ENCODE assay signal across 14 mouse cellular contexts in genomic region chr6:86059151-86059853, GRCm38 (mm10). TPM values are rescaled to one million over a fixed set of nuclear protein-coding genes. Genes with fewer than 3 reads are reported as not detected.
DNase-seq lines count a peak whose midpoint lies in the region; ATAC-seq and TF ChIP-seq lines count a peak whose summit lies in the region.
"Had no signal": no experiment of that assay in that cellular context is flagged by ENCODE, and none has a peak within 500 bp of the region (broad histone marks: within the 10 kb centered on the region; RNA-seq: fewer than 3 reads in every experiment).

No protein-coding gene starts in this region.

- TF ChIP-seq CTCF in left cerebral cortex, adult 2 months (IDR thresholded peaks at IDR 0.05) = no peak
- no peak for TF ChIP-seq CTCF in gastrocnemius, adult 2 months (IDR thresholded peaks at IDR 0.05)

- H3K4me2 ChIP-seq in forebrain, embryonic 14.5 days (ENCODE audit: low read length) = peak overlapping the region; percentile 26
- H3K4me2 ChIP-seq in liver, embryonic 11.5 days = no peak overlapping the region
- H3K4me2 ChIP-seq: heart, embryonic 15.5 days had no signal

- no peaks in the 10 kb centered on the region for H3K27me3 ChIP-seq in forebrain, embryonic 14.5 days (replicated peaks; ENCODE audit: control insufficient read depth, insufficient read depth, low read length)
- no peaks in the 10 kb centered on the region for H3K27me3 ChIP-seq in midbrain, embryonic 10.5 days (ENCODE audit: low read depth, poor library complexity, severe bottlenecking)
- H3K27me3 ChIP-seq in liver, embryonic 11.5 days (replicated peaks; ENCODE audit: control insufficient read depth, insufficient read depth, low read length) = 0 out of 2 replicates have a peak, but pooled peaks cover 2% of the 10 kb centered on the region
- H3K27me3 ChIP-seq: heart, embryonic 15.5 days had no signal

- ATAC-seq in forebrain, embryonic 14.5 days = peak; percentile 79
- no peak for ATAC-seq in liver, embryonic 11.5 days (replicated peaks; ENCODE audit: low FRiP score)

- no peaks in the 10 kb centered on the region for H3K9me3 ChIP-seq in forebrain, embryonic 14.5 days (replicated peaks; ENCODE audit: control insufficient read depth, low read length)
- H3K9me3 ChIP-seq in midbrain, embryonic 10.5 days (replicated peaks) = no peaks in the 10 kb centered on the region
- H3K9me3 ChIP-seq in liver, embryonic 11.5 days (ENCODE audit: control insufficient read depth, low read length) = no peaks in the 10 kb centered on the region
- H3K9me3 ChIP-seq: heart, embryonic 15.5 days had no signal

- DNase-seq in left cerebral cortex, adult 2 months (ENCODE audit: extremely low spot score in 1 of 2, low spot score in 2 of 2) = peak in 1 of 2 experiments; percentile 39
- no peak for DNase-seq in left cerebral cortex, adult 18-20 months (ENCODE audit: low spot score in 2 of 2)
- peak; percentile 70 for DNase-seq in forebrain, embryonic 14.5 days (ENCODE audit: low spot score)
- peak; percentile 70 for DNase-seq in midbrain, embryonic 10.5 days (ENCODE audit: low spot score)
- DNase-seq in retina, postnatal 1 day = peak; percentile 85
- DNase-seq in gastrocnemius, adult 2 months = no peak
- no peak for DNase-seq in lung, postnatal 36 days
- DNase-seq in liver, embryonic 11.5 days (ENCODE audit: low spot score) = no peak
- DNase-seq: kidney, adult 9 months; thymus, postnatal 25 days had no signal

- no peaks in the 10 kb centered on the region for H3K36me3 ChIP-seq in forebrain, embryonic 14.5 days (ENCODE audit: control insufficient read depth, insufficient read depth, low read length)
- H3K36me3 ChIP-seq in midbrain, embryonic 10.5 days = no peaks in the 10 kb centered on the region
- H3K36me3 ChIP-seq in liver, embryonic 11.5 days (ENCODE audit: control insufficient read depth, insufficient read depth, low read length) = no peaks in the 10 kb centered on the region
- H3K36me3 ChIP-seq: heart, embryonic 15.5 days had no signal

- peaks cover 51% of the 10 kb centered on the region for H3K4me1 ChIP-seq in forebrain, embryonic 14.5 days (ENCODE audit: control insufficient read depth, insufficient read depth, low read length)
- peaks cover 74% of the 10 kb centered on the region for H3K4me1 ChIP-seq in midbrain, embryonic 10.5 days
- no peaks in the 10 kb centered on the region for H3K4me1 ChIP-seq in liver, embryonic 11.5 days (replicated peaks; ENCODE audit: control insufficient read depth, insufficient read depth, low read length)

- 21% methylated on average over 7 of the region's 7 CpGs for WGBS in forebrain, embryonic 14.5 days
- WGBS in midbrain, embryonic 10.5 days = 29% methylated on average over 7 of the region's 7 CpGs
- 28% methylated on average over 7 of the region's 7 CpGs for WGBS in liver, embryonic 11.5 days

- peak overlapping the region; percentile 9; the same call in 1 of the 2 replicates for H3K9ac ChIP-seq in forebrain, embryonic 14.5 days (ENCODE audit: low read length)
- H3K9ac ChIP-seq in liver, embryonic 11.5 days (ENCODE audit: low read depth, low read length) = no peak overlapping the region
- H3K9ac ChIP-seq: heart, embryonic 15.5 days; liver, embryonic 14.5 days had no signal

- no peak overlapping the region for H3K4me3 ChIP-seq in left cerebral cortex, adult 2 months
- H3K4me3 ChIP-seq in forebrain, embryonic 14.5 days (ENCODE audit: low read depth, low read length) = no peak overlapping the region
- H3K4me3 ChIP-seq in midbrain, embryonic 10.5 days = peak overlapping the region; percentile 22; the same call in 1 of the 2 replicates
- no peak overlapping the region for H3K4me3 ChIP-seq in gastrocnemius, adult 2 months
- no peak overlapping the region for H3K4me3 ChIP-seq in liver, embryonic 11.5 days (ENCODE audit: low read depth, low read length)
- H3K4me3 ChIP-seq: heart, embryonic 15.5 days had no signal

- peak overlapping the region; percentile 71 for H3K27ac ChIP-seq in left cerebral cortex, adult 2 months
- H3K27ac ChIP-seq in forebrain, embryonic 14.5 days (ENCODE audit: low read depth, low read length) = peak overlapping the region; percentile 89
- H3K27ac ChIP-seq in midbrain, embryonic 10.5 days (replicated peaks) = peak overlapping the region; percentile 79
- H3K27ac ChIP-seq in gastrocnemius, adult 2 months = no peak overlapping the region
- H3K27ac ChIP-seq in liver, embryonic 11.5 days (ENCODE audit: low read depth, low read length) = no peak overlapping the region
- H3K27ac ChIP-seq: heart, embryonic 15.5 days; liver, embryonic 14.5 days had no signal

- intact Hi-C loops in left cerebral cortex, adult 2 months (cut with DNase I) = no loop called here
- intact Hi-C loops in gastrocnemius, adult 2 months (cut with DNase I) = no loop called here

RNA-seq across cellular contexts. Expression of gene Add2, which starts 30.8 kb away (rescaled TPM):
- total RNA-seq in left cerebral cortex, adult 2 months (2021) = 100 to 1,000 TPM; 222 to 223 TPM
- total RNA-seq in left cerebral cortex, adult 18-20 months (2021) = 100 to 1,000 TPM; 199 to 218 TPM
- 108 and 134 TPM in 2 replicates for polyA plus RNA-seq in forebrain, embryonic 14.5 days (2014; fragmentation: Nextera tagmentation; extraction: Ambion mirVana)
- polyA plus RNA-seq in midbrain, embryonic 10.5 days (2016; fragmentation: Nextera tagmentation; extraction: Ambion mirVana) = 43.3 and 81.8 TPM in 2 replicates
- under 1 TPM in 1 of 2 experiments, not detected in 1; 0.11 TPM for total RNA-seq in gastrocnemius, adult 2 months (2021)
- 66.5 and 73.2 TPM in 2 replicates for polyA plus RNA-seq in liver, embryonic 11.5 days (2014; fragmentation: Nextera tagmentation; extraction: Ambion mirVana)

RNA-seq across cellular contexts. Expression of gene Figla, which starts 43.3 kb away (rescaled TPM):
- not detected for total RNA-seq in left cerebral cortex, adult 2 months (2021)
- not detected for total RNA-seq in left cerebral cortex, adult 18-20 months (2021)
- polyA plus RNA-seq in forebrain, embryonic 14.5 days (2014; fragmentation: Nextera tagmentation; extraction: Ambion mirVana) = not detected in 2 replicates
- polyA plus RNA-seq in midbrain, embryonic 10.5 days (2016; fragmentation: Nextera tagmentation; extraction: Ambion mirVana) = not detected in 2 replicates
- not detected for total RNA-seq in gastrocnemius, adult 2 months (2021)
- not detected in 2 replicates for polyA plus RNA-seq in liver, embryonic 11.5 days (2014; fragmentation: Nextera tagmentation; extraction: Ambion mirVana)
- total RNA-seq: adrenal gland, postnatal 4 days; megakaryocyte progenitor cell, adult 5-6 weeks had no signal
- polyA plus RNA-seq: heart, embryonic 15.5 days; liver, embryonic 14.5 days had no signal

Comparison
In these comparisons a context has a peak if more than half of its experiments do, and no peak if none do; other contexts are left out.
1. DNase-seq: peak in forebrain, embryonic 14.5 days (single experiment), midbrain, embryonic 10.5 days (single experiment) and retina, postnatal 1 day (single experiment); none in left cerebral cortex, adult 18-20 months (0 of 2), gastrocnemius, adult 2 months (single experiment), lung, postnatal 36 days (single experiment) and liver, embryonic 11.5 days (single experiment).
2. H3K27ac ChIP-seq: peak in left cerebral cortex, adult 2 months (single experiment), forebrain, embryonic 14.5 days (single experiment) and midbrain, embryonic 10.5 days (single experiment); none in gastrocnemius, adult 2 months (single experiment) and liver, embryonic 11.5 days (single experiment).
3. RNA of gene Add2, which starts 30.8 kb away (total RNA-seq): 222 to 223 TPM in left cerebral cortex, adult 2 months and 199 to 218 TPM in left cerebral cortex, adult 18-20 months; 0.11 TPM in gastrocnemius, adult 2 months; every median in the first group is over 100 times any median in the second.